10 mouse cellular contexts compared by ENCODE assay signal in the genomic region with DNA sequence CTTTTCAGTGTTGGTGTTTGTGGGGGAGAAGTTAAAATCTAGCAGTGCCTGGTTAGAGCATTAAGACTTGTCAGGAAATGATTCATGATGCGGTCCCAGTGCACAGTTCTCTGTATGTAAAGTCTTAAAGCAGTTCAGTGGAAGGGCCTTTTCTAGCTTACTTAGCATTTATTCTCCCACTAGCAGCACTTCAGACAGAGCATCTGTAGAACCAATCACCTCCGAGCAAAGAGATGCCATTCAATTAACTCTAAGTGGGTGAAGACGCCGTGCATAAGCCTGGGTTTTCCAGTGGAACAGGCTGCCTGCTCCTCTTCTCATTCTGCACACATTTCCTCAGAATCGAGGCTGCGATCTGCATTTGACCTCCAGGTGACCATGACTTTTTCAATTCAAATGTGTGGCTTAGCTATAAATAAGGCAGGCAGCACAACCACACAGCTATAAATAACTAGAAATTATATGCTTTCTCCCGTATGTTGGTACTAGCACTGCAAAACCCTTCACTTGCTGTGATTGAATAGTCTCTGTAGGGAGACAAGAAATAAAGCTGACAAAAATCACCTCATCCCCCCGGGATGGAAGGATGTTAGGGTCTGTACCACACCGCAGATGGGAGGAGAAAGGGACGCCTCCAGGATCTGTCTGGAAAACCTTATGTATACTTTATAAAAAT.
DNase-seq lines count a peak whose midpoint lies in the region; ATAC-seq and TF ChIP-seq lines count a peak whose summit lies in the region.
"Had no signal": no experiment of that assay in that cellular context is flagged by ENCODE, and none has a peak within 500 bp of the region (broad histone marks: within the 10 kb centered on the region; RNA-seq: fewer than 3 reads in every experiment).

No protein-coding gene starts in this region.

- no peaks in the 10 kb centered on the region for H3K9me3 ChIP-seq in limb, embryonic 12.5 days
- H3K9me3 ChIP-seq in limb, embryonic 10.5 days (replicated peaks): no peaks in the 10 kb centered on the region
- no peaks in the 10 kb centered on the region for H3K9me3 ChIP-seq in hindbrain, embryonic 12.5 days (replicated peaks)
- no peaks in the 10 kb centered on the region for H3K9me3 ChIP-seq in neural tube, embryonic 13.5 days
- H3K9me3 ChIP-seq in liver, postnatal 0 days (ENCODE audit: low read length): no peaks in the 10 kb centered on the region
- H3K9me3 ChIP-seq: limb, embryonic 15.5 days had no signal

- no peak overlapping the region for H3K4me3 ChIP-seq in limb, embryonic 12.5 days (replicated peaks)
- H3K4me3 ChIP-seq in limb, embryonic 10.5 days: no peak overlapping the region
- no peak overlapping the region for H3K4me3 ChIP-seq in hindbrain, embryonic 12.5 days
- H3K4me3 ChIP-seq in neural tube, embryonic 13.5 days: no peak overlapping the region
- H3K4me3 ChIP-seq in liver, postnatal 0 days (ENCODE audit: low read depth, low read length): no peak overlapping the region
- H3K4me3 ChIP-seq: limb, embryonic 15.5 days had no signal

- no peaks in the 10 kb centered on the region for H3K27me3 ChIP-seq in limb, embryonic 12.5 days
- no peaks in the 10 kb centered on the region for H3K27me3 ChIP-seq in limb, embryonic 10.5 days (ENCODE audit: low read depth, poor library complexity, severe bottlenecking)
- H3K27me3 ChIP-seq in hindbrain, embryonic 12.5 days: no peaks in the 10 kb centered on the region
- H3K27me3 ChIP-seq in neural tube, embryonic 13.5 days: no peaks in the 10 kb centered on the region
- no peaks in the 10 kb centered on the region for H3K27me3 ChIP-seq in liver, postnatal 0 days (ENCODE audit: insufficient read depth, low read length)
- H3K27me3 ChIP-seq: limb, embryonic 15.5 days had no signal

- no peak overlapping the region for H3K9ac ChIP-seq in limb, embryonic 12.5 days (replicated peaks)
- no peak overlapping the region for H3K9ac ChIP-seq in hindbrain, embryonic 12.5 days
- no peak overlapping the region for H3K9ac ChIP-seq in neural tube, embryonic 13.5 days
- H3K9ac ChIP-seq in liver, postnatal 0 days (replicated peaks): no peak overlapping the region
- H3K9ac ChIP-seq: limb, embryonic 15.5 days had no signal

- 58% methylated on average over 10 of the region's 10 CpGs for WGBS in limb, embryonic 12.5 days
- 77% methylated on average over 10 of the region's 10 CpGs for WGBS in limb, embryonic 10.5 days
- WGBS in hindbrain, embryonic 12.5 days: 68% methylated on average over 10 of the region's 10 CpGs
- WGBS in neural tube, embryonic 13.5 days: 32% methylated on average over 10 of the region's 10 CpGs
- WGBS in liver, postnatal 0 days (ENCODE audit: insufficient replicate concordance): 79% methylated on average over 10 of the region's 10 CpGs

- ATAC-seq in limb, embryonic 12.5 days (ENCODE audit: insufficient number of reproducible peaks, insufficient read depth, low FRiP score, low TSS enrichment, low read depth): peak; percentile 29; the same call in 1 of the 2 replicates
- peak; percentile 39; the same call in 1 of the 2 replicates for ATAC-seq in hindbrain, embryonic 12.5 days (ENCODE audit: low FRiP score)
- ATAC-seq in neural tube, embryonic 13.5 days (ENCODE audit: low read depth): peak; percentile 70
- ATAC-seq in liver, postnatal 0 days: no peak
- ATAC-seq: CD4-positive, CD25-positive, alpha-beta regulatory T cell, adult 4 months had no signal

- H3K4me1 ChIP-seq in limb, embryonic 12.5 days (replicated peaks): peaks cover 29% of the 10 kb centered on the region
- peaks cover 17% of the 10 kb centered on the region for H3K4me1 ChIP-seq in limb, embryonic 10.5 days
- H3K4me1 ChIP-seq in hindbrain, embryonic 12.5 days: peaks cover 15% of the 10 kb centered on the region
- peaks cover 47% of the 10 kb centered on the region for H3K4me1 ChIP-seq in neural tube, embryonic 13.5 days (replicated peaks)
- no peaks in the 10 kb centered on the region for H3K4me1 ChIP-seq in liver, postnatal 0 days (ENCODE audit: insufficient read depth)

- H3K27ac ChIP-seq in limb, embryonic 12.5 days: no peak overlapping the region; the same call in 1 of the 2 replicates
- no peak overlapping the region for H3K27ac ChIP-seq in limb, embryonic 10.5 days
- H3K27ac ChIP-seq in hindbrain, embryonic 12.5 days: peak overlapping the region; percentile 64
- peak overlapping the region; percentile 81 for H3K27ac ChIP-seq in neural tube, embryonic 13.5 days (replicated peaks)
- H3K27ac ChIP-seq in liver, postnatal 0 days (ENCODE audit: low read depth): no peak overlapping the region
- H3K27ac ChIP-seq: limb, embryonic 15.5 days had no signal

- peaks cover 10% of the 10 kb centered on the region; the same call in 1 of the 2 replicates for H3K36me3 ChIP-seq in limb, embryonic 12.5 days
- H3K36me3 ChIP-seq in limb, embryonic 10.5 days: peaks cover 27% of the 10 kb centered on the region
- H3K36me3 ChIP-seq in hindbrain, embryonic 12.5 days: peaks cover 6% of the 10 kb centered on the region
- peaks cover 17% of the 10 kb centered on the region for H3K36me3 ChIP-seq in neural tube, embryonic 13.5 days
- H3K36me3 ChIP-seq in liver, postnatal 0 days (replicated peaks; ENCODE audit: insufficient read depth, low read length): peaks cover 3% of the 10 kb centered on the region; the same call in 1 of the 2 replicates

- no peak overlapping the region for H3K4me2 ChIP-seq in limb, embryonic 12.5 days
- H3K4me2 ChIP-seq in hindbrain, embryonic 12.5 days (replicated peaks): no peak overlapping the region
- no peak overlapping the region for H3K4me2 ChIP-seq in neural tube, embryonic 13.5 days
- H3K4me2 ChIP-seq in liver, postnatal 0 days (ENCODE audit: low read depth, low read length): no peak overlapping the region
- H3K4me2 ChIP-seq: limb, embryonic 15.5 days had no signal

- TF ChIP-seq CTCF in liver, postnatal 0 days (IDR thresholded peaks at IDR 0.05; ENCODE audit: low read depth): no peak

- DNase-seq in heart, adult 11 months: peak; percentile 50
- DNase-seq in heart, postnatal 4 days: no peak
- DNase-seq in limb, embryonic 10.5 days (ENCODE audit: low spot score): no peak
- no peak for DNase-seq in liver, postnatal 0 days
- DNase-seq in yolk sac, embryonic 10.5 days (ENCODE audit: low spot score): no peak

- no peak for TF ChIP-seq EP300 in liver, postnatal 0 days (IDR thresholded peaks at IDR 0.05; ENCODE audit: low read depth)

Comparison
In these comparisons a context has a peak if more than half of its experiments do, and no peak if none do; other contexts are left out.
1. H3K27ac ChIP-seq: peak in hindbrain, embryonic 12.5 days (single experiment) and neural tube, embryonic 13.5 days (single experiment); none in limb, embryonic 12.5 days (single experiment), limb, embryonic 10.5 days (single experiment) and liver, postnatal 0 days (single experiment).